Mouse (Mus musculus) hindbrain, embryonic 11.5 days (tissue): ENCODE measurements around the gene Trp63. TPM values are rescaled to one million over a fixed set of nuclear protein-coding genes. Genes with fewer than 3 reads are reported as not detected.

Experiments
- ATAC-seq: fragments of 200-750 bp; cut with Nextera tagmentation; 2 replicates; pipeline ENCODE4 v1.8.0; 2017; ENCODE audit warnings: mild to moderate bottlenecking, moderate TSS enrichment, moderate library complexity; ENCODE audit not compliant: low FRiP score
- DNase-seq: peaks from one replicate; pipeline ENCODE4 v3.0.0-alpha.2; 2015; ENCODE audit warnings: low spot score
- H3K27ac ChIP-seq: fragments of 300-500 bp; sonication (generic); 2 replicates; pipeline ENCODE4 v1.5.1; 2014; ENCODE audit warnings: mild to moderate bottlenecking, low read depth, low read length
- H3K27me3 ChIP-seq: fragments of 300-500 bp; sonication (generic); 2 replicates; pipeline ENCODE4 v1.6.1; 2014; ENCODE audit warnings: mild to moderate bottlenecking, low read length, moderate library complexity, mixed read lengths; ENCODE audit not compliant: control insufficient read depth, insufficient read depth
- H3K36me3 ChIP-seq: fragments of 300-500 bp; sonication (generic); 2 replicates; pipeline ENCODE4 v1.6.1; 2014; ENCODE audit warnings: mild to moderate bottlenecking, low read length, moderate library complexity, mixed read lengths; ENCODE audit not compliant: control insufficient read depth, insufficient read depth
- H3K4me1 ChIP-seq: fragments of 300-500 bp; sonication (generic); replicated peaks from 2 replicates; pipeline ENCODE4 v1.6.1; 2014; ENCODE audit warnings: low read length, mixed read lengths; ENCODE audit not compliant: control insufficient read depth, insufficient read depth
- H3K4me2 ChIP-seq: fragments of 300-500 bp; sonication (generic); replicated peaks from 2 replicates; pipeline ENCODE4 v1.6.1; 2014; ENCODE audit warnings: mild to moderate bottlenecking, low read depth, low read length
- H3K4me3 ChIP-seq: fragments of 300-500 bp; sonication (generic); 2 replicates; pipeline ENCODE4 v1.5.1; 2014; ENCODE audit warnings: low read depth, low read length
- H3K9ac ChIP-seq: fragments of 300-500 bp; sonication (generic); 2 replicates; pipeline ENCODE4 v1.6.1; 2014; ENCODE audit warnings: low read depth, low read length
- H3K9me3 ChIP-seq: fragments of 300-500 bp; sonication (generic); 2 replicates; pipeline ENCODE4 v1.6.1; 2016; ENCODE audit warnings: low read length; ENCODE audit not compliant: control insufficient read depth
- WGBS: fragments of 180-500 bp; shearing (Covaris S2); extraction: QIAGEN DNeasy Blood & Tissue Kit; methylation state at CpG from one replicate; pipeline ENCODE4 v1.1.7; 2014; 5-methylcytosine and 5-hydroxymethylcytosine counted together
- polyA plus RNA-seq: library from polyadenylated mRNA; unstranded; fragments of >200 nt; fragmentation: Nextera tagmentation; extraction: Ambion mirVana; gene quantifications from 2 replicates; pipeline ENCODE4 v1.2.1, GENCODE M21; 2014

Trp63 gene
- polyA plus RNA-seq, 1 experiment from 2014 or later = 5.3 TPM

GRCm38 (mm10) chr16:25690612-25691011 is 7.0 kb downstream of the Trp63 start:
- Histone ChIP-seq H3K27ac (no peak overlapping the region), H3K9ac (no peak overlapping the region)
- WGBS = 34% methylated on average over 5 of the region's 5 CpGs

GRCm38 (mm10) chr16:25701252-25701651 is 17.7 kb downstream of the Trp63 start:
- ATAC-seq = no peak
- no peak overlapping the region for H3K4me3 ChIP-seq
- DNase-seq = no peak
- H3K27me3 ChIP-seq = no peaks in the 10 kb centered on the region
- no peaks in the 10 kb centered on the region for H3K36me3 ChIP-seq
- H3K9me3 ChIP-seq = no peaks in the 10 kb centered on the region
- H3K4me1 ChIP-seq = no peaks in the 10 kb centered on the region
- H3K4me2 ChIP-seq = no peak overlapping the region
- 95% methylated on average over 2 of the region's 2 CpGs for WGBS
- H3K27ac ChIP-seq = no peak overlapping the region
- H3K9ac ChIP-seq = no peak overlapping the region

More at GRCm38 (mm10) chr16:25690612-25691011, 7.0 kb downstream of the Trp63 start:
- H3K4me3 ChIP-seq = no peak overlapping the region
- H3K36me3 ChIP-seq = no peaks in the 10 kb centered on the region
- ATAC-seq (no peak), DNase-seq (no peak)
- H3K4me1 ChIP-seq = no peaks in the 10 kb centered on the region
- H3K4me2 ChIP-seq = no peak overlapping the region
- no peaks in the 10 kb centered on the region for H3K9me3 ChIP-seq
- no peaks in the 10 kb centered on the region for H3K27me3 ChIP-seq

DNA sequence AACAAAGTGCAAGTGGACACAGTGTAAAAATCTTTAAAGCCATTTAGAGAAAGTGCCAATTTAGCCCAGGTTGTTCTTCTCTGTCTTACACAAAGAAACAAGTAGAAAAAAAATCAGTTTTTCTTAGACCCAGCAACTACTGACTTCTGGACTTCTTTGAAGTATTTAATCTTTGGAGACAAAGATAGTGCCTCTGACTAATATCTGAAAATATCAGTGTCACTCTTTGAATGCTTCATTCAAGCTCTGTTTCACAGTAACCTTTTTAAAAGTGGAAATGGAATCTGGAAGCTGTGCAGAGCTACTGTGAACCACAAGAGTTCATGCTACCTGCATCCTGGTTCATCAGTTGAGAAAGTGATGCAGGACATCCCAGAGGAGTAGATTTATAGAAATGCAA is 22.7 kb downstream of the Trp63 start:
- DNase-seq = no peak

GRCm38 (mm10) chr16:25715790-25716189 is 32.2 kb downstream of the Trp63 start:
- Histone ChIP-seq H3K27ac (no peak overlapping the region), H3K36me3 (no peaks in the 10 kb centered on the region), H3K27me3 (no peaks in the 10 kb centered on the region), H3K4me1 (no peaks in the 10 kb centered on the region), H3K9ac (no peak overlapping the region), H3K9me3 (no peaks in the 10 kb centered on the region), H3K4me2 (no peak overlapping the region), H3K4me3 (no peak overlapping the region)
- DNase-seq = no peak
- ATAC-seq = no peak
- WGBS = 77% methylated on average over 3 of the region's 3 CpGs

More for the DNA sequence above, 22.7 kb downstream of the Trp63 start:
- Histone ChIP-seq H3K4me2 (no peak overlapping the region), H3K9me3 (no peaks in the 10 kb centered on the region), H3K4me3 (no peak overlapping the region), H3K27ac (no peak overlapping the region), H3K27me3 (no peaks in the 10 kb centered on the region), H3K36me3 (no peaks in the 10 kb centered on the region), H3K4me1 (no peaks in the 10 kb centered on the region), H3K9ac (no peak overlapping the region)
- ATAC-seq = no peak

DNA sequence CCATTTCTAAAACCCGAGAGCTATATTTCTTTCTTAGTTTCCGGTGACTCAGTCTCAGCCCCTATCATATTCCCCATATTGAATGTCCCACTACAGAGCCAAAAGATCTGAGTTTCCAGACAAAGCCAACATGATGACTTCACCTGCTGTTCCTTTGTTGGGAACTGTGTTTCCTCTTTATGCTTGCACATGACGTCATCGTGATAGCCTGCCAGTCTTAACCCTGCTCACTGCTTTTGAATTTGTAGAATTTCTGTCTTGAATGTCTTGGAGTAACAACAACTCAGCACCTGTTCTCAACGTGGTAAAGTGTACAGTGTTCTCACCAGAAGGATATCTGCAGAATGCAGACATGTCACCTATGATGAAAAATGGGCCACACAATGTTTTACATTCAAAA is 39.6 kb downstream of the Trp63 start:
- ATAC-seq = no peak

GRCm38 (mm10) chr16:25727001-25727400 is 43.4 kb downstream of the Trp63 start:
- Histone ChIP-seq H3K27me3 (no peaks in the 10 kb centered on the region), H3K9ac (no peak overlapping the region), H3K4me1 (no peaks in the 10 kb centered on the region), H3K27ac (no peak overlapping the region), H3K36me3 (no peaks in the 10 kb centered on the region), H3K4me3 (no peak overlapping the region), H3K4me2 (no peak overlapping the region), H3K9me3 (no peaks in the 10 kb centered on the region)
- 93% methylated on average over 5 of the region's 5 CpGs for WGBS
- no peak for DNase-seq
- ATAC-seq = no peak

More for the DNA sequence above, 39.6 kb downstream of the Trp63 start:
- H3K4me2 ChIP-seq = no peak overlapping the region
- H3K36me3 ChIP-seq = no peaks in the 10 kb centered on the region
- H3K9me3 ChIP-seq = no peaks in the 10 kb centered on the region
- H3K27ac ChIP-seq = no peak overlapping the region
- H3K27me3 ChIP-seq = no peaks in the 10 kb centered on the region
- H3K9ac ChIP-seq = no peak overlapping the region
- DNase-seq = no peak
- no peaks in the 10 kb centered on the region for H3K4me1 ChIP-seq
- 79% methylated on average over 5 of the region's 5 CpGs for WGBS
- H3K4me3 ChIP-seq = no peak overlapping the region

- H3K27ac ChIP-seq = no peak overlapping the region
- WGBS = 86% methylated on average over 6 of the region's 7 CpGs
- no peaks in the 10 kb centered on the region for H3K27me3 ChIP-seq
- ATAC-seq (no peak), DNase-seq (no peak)
- H3K4me2 ChIP-seq = no peak overlapping the region
- no peaks in the 10 kb centered on the region for H3K36me3 ChIP-seq
- no peak overlapping the region for H3K9ac ChIP-seq
- no peaks in the 10 kb centered on the region for H3K4me1 ChIP-seq
- H3K4me3 ChIP-seq = no peak overlapping the region
- H3K9me3 ChIP-seq = no peaks in the 10 kb centered on the region
Observed at GRCm38 (mm10) chr16:25727957-25728506, 44.5 kb downstream of the Trp63 start.

DNA sequence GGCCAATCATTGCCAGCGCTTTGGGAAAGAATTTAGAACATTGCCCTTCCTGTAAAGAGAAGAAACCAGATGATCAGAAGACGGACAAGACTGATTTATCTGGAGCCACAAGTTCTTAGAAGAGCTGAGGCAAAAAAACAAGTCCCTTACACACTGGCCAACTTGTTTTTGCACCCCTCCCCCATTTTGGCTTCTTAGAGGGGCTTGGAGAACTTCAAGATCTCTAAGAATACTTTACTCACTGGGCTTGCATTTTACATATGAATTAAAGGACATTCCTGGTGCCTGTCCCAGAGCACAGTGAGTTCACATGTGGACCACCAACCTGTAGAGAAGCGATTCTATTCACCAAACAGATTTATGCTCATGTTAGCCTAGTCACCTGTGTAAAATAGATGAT is 53.3 kb downstream of the Trp63 start:
- no peak overlapping the region for H3K4me2 ChIP-seq
- ATAC-seq (no peak), DNase-seq (no peak)
- no peaks in the 10 kb centered on the region for H3K27me3 ChIP-seq
- H3K36me3 ChIP-seq = no peaks in the 10 kb centered on the region
- WGBS = 77% methylated on average over 3 of the region's 3 CpGs
- H3K9me3 ChIP-seq = no peaks in the 10 kb centered on the region
- H3K27ac ChIP-seq = no peak overlapping the region
- H3K9ac ChIP-seq = no peak overlapping the region
- H3K4me3 ChIP-seq = no peak overlapping the region
- no peaks in the 10 kb centered on the region for H3K4me1 ChIP-seq

DNA sequence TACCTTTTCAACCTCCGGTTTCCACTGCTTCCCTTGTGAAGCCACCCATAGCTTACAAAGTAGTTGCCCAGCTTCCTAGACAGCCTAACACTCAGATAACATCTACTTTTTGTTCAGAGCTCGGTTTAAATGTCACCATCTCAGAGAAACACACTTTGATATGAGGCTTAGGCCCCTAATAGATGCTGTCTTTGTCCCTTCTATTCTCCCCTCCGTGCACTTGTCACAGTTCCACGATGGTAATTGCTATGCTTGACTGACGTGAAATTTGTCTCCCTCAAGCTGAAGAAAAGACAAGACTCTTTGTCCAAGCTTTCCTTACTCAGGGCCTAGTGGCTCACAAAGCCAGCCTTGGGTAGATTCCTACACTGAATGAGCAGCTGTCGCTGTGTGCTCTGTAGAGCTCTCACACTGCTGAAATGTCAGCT is 54.1 kb downstream of the Trp63 start:
- peak; percentile 33 for DNase-seq
- no peaks in the 10 kb centered on the region for H3K9me3 ChIP-seq
- no peaks in the 10 kb centered on the region for H3K36me3 ChIP-seq
- WGBS = 31% methylated on average over 6 of the region's 6 CpGs
- H3K4me2 ChIP-seq = no peak overlapping the region
- no peak overlapping the region for H3K9ac ChIP-seq
- no peaks in the 10 kb centered on the region for H3K4me1 ChIP-seq
- no peak overlapping the region for H3K4me3 ChIP-seq
- no peaks in the 10 kb centered on the region for H3K27me3 ChIP-seq
- no peak overlapping the region for H3K27ac ChIP-seq
- ATAC-seq = peak; percentile 78
